Mouse (Mus musculus): ENCODE measurements around the gene St7.

St7 gene

DNA sequence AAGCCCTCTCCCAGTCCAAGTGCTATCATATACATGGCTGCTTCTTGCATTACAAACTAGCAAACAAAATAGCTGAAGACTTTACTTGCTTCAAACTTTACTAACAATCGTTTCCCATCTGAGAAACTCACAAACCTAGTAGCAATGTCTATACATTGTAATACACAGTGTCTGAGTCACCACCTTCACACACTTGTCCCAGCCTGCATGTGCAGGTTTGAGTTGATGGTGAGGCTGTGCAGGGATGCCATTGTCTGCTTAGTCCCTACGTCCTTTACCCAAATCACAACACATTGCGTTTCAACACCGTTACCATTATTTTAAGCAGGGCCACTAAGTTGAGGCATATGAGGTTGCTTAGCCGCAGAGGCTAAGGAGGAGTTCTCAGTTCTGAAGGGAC lies 26.7 kb downstream of the St7 start:
- no peak for DNase-seq (ENCODE audit: low spot score)

DNA sequence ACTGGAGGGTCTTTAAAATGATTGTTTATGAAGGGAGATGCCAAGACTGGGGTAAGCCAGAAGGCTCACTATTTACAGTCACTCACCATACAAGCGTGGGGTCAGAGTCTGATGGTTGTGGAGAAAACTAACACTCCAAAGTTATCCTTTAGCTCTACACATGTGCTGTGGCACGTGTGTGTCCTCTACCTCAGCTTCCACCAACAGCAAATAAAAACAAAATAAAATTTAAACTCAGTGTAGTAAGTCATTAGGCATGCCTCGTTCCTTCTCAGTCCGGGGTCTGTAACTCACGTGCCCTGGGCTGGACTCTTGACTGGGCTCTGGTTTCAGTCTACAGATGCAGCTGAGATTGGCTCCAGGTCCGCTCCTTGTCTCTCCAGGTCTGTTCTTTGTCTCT lies 27.3 kb downstream of the St7 start:
- DNase-seq (ENCODE audit: low spot score) = no peak

DNA sequence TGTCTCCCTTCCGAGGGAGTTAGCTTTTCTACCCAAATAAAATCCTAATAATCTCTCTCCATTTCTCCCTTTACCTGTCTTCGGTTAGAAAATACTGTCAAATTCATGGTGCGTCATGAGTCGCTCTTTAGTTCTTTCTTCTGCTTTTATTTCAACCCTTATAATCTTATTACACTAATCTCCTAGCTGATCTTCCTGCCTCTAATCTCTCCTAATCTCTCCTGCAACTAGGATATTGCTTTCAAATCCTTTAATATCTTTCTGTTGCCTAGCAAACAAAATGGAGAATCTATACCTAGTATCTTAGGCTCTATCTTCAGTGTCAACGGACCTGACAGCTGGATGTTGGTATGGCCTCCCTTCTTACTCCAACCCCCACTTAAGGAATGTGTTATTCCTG lies 29.0 kb downstream of the St7 start:
- no peak for DNase-seq (ENCODE audit: low spot score)

DNA sequence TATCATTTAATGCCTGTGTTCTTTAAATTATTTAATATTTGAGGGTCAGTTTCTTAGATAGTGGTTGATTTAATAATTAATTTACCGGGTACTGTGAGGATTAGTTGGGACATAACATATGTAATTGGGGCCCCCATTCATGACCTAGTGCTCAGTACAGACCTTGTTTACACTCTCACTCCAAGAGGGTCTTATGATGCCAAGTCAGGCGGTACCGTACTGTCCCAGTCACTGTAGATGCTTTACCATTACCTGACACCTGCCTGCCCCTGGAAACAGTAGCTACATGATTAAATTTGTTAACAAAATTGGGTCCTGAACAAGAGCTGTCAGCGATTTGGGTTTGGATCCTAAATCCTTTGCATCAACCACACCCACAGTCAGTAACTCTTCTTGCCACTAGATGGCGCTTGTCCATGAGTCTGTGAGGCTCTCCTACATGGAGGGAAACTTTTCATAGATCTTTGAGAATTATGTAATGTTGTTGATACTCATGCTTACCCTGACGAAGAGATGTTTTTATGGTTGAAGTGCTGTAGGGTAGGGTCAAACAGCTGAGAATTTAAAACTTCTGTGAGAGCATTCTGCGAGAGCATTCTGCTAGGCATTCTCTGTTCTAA lies 33.2 kb downstream of the St7 start:
- DNase-seq (ENCODE audit: low spot score) = peak; percentile 39

DNA sequence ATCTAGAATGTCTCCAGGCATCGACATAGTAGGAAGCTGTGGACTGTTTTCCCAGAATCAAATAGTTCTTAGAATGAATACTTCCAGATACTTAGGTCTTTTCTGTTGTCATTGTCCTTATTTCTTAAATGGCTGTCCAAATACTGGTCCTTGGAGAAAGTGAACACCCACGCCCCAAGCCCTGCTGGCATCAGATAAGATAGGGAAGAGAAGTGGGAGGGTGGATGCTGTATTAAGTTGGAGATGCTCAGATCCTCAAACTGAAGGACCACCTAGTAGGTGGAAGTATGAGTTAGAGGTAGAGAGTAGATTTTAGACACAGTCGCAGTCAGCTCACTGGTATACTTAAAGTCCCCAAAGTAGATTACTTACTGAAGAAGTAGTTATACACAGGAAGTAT lies 34.5 kb downstream of the St7 start:
- no peak for DNase-seq (ENCODE audit: low spot score)

DNA sequence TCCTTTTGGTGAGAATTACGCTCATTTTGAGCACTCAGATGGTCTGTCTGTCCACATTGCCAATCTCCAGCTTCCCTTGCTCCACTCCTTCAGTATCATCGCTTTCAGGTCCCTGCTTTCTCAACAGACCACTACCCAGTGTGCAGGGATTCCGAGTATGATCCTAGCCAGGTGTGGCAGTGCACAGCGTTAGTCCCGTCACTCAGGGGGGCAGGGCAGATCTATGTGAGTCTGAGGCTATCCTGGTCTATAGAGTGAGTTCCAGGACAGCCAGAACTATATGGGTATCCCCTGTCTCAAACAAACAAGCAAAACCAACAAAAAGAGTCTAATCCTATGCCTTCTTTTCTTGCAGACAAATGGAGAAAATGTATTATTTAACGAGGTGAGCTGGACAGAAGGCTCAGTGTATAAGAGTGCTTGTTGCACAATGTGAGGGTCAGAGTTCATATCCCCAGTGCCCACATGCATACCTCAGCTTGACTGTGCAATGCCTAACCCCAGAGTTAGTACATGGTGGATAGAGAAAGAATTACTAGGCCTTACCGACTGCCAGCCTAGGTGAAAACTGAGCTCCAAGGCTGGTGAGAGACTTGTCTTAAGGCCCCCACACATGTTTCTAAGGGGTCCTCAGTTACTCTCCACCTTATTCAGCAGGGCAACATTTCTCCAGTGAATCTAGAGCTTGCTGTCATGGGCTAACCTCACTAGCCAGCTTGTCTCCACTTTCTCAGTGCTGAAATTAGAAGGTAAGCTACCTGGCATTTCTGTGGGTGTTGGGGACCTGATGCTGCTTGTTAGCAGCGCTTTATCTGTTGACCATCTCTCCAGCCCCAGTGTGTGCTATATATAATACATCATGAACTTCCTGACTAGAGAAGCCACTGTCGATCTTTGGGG lies 35.4 kb downstream of the St7 start:
- no peak for DNase-seq (ENCODE audit: low spot score)

DNA sequence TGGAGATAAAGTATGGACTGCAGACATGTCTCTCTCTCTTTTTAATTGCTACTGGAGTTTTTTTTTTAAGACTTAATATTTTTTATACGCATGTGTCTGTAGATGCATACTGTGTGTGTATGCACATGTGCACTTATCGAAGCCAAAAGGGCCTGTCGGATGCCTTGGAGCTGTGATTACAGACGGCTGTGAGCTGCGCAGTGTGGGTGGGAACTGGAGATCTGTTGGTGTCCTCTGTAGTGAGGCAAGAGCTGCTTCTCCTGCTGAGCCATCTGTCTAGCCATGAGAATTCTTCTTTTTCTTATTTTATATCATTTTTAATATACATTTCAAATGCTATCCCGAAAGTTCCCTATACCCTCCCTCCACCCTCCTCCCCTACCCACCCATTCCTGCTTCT lies 37.4 kb downstream of the St7 start:
- no peak for DNase-seq (ENCODE audit: low spot score)

DNA sequence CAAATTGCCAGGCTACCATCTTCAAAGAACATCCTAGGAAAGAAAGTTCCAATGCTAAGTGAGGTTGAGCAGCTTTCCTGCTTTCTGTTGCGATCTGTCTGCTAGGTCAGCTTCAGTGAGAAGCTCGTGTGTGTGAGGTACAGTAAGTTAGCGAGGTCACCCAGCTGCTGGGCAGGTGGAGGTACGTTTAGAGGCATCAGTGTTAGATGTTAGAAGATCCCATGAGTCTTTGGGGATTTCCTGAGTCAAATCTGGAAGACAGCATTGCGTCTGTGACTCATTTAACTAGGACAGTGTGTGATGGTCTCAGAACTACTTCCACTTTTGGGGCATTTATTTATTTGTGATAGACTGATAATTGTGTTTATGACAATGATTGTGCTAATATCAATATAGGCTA lies 39.0 kb downstream of the St7 start:
- DNase-seq (ENCODE audit: low spot score) = no peak

DNA sequence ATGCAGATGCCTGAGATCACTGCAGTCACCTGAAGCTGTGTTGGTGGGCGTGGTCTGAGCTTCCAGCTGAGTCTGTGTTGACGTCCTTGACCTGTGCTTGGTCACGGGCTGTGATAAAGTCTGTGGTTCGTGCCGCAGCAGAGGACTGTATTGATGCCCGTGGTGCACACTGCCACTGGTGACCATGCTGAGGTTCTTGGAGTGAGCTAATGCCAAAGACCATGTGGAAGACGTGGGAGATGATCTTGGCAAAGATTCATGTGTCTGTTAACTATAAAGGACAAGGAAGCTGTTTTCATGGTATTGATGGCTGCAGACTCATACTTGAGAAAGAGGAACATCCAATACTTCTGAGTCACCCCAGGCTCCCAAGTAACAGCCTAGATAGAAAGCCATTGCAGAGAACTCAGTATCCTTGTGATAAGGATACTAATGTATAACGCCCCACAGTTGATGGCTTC lies 41.2 kb downstream of the St7 start:
- DNase-seq (ENCODE audit: low spot score) = no peak

DNA sequence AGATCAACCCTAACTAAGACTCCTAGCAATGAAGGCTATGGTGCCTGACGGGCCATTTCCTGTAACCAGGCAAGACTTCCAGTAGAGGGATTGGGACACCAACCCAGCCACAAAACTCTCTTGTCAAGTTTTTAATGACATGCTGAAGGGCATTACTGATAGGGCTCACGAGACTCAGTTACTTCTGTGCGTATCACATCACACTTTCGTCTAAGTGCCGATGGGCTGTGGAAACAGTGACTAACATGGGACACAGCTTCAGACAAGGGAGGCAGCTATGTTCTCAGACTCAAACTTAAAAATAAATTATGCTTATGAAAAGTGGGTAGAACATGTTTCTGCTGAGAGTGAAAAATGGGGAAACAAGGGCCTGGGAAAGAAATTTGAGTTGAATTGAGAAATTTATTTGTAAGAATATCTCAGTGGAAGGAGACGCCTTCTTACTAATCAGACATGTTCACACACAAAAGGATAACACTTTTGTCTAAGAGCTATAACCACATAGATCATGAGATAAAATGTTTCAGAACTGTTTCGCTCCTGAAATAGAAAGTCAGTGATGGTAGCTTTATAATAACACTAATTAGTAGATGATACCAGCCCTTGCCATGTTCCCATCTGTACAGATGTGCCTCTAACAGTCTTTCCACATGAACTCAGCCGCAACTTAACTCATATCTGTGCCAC lies 44.7 kb downstream of the St7 start:
- no peak for DNase-seq (ENCODE audit: low spot score)

DNA sequence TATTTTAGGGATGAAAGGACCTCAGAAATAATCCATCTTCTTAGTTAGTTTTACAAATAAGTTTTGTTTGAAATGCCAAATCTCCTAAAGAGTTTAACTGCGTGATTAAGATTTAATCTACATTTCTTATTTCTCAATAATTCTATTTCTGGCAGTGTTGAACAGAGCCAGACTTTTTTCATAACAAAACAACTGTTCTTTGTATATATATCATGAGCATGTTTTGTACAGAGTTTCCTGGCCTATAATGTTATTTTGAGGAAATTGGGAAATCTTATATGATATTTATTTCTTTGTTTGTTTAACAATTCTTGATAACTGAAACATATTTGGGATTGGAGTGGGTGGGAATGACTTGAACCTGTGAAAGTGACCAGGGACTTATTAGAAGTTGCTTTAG lies 47.4 kb downstream of the St7 start:
- no peak for DNase-seq (ENCODE audit: low spot score)

DNA sequence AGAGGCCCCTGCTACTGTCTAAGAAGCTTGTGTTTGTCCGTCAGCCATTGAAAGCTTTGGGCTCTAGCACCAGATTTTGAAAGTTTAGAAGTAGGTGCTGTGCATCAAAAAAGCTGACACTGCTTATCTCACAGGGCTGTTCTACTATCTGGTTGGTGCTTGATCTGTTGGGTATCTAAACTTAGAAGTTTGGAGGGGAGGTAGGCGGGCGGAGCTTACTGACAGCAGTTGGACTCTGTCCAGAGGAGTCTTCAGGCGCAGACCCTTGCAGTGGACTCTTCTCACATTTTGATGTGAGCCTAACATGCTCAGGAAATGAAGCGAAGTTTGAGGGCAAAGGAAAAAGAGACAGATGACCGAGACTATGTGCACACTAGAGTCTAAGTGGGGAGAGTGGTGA lies 48.9 kb downstream of the St7 start:
- no peak for DNase-seq (ENCODE audit: low spot score)

DNA sequence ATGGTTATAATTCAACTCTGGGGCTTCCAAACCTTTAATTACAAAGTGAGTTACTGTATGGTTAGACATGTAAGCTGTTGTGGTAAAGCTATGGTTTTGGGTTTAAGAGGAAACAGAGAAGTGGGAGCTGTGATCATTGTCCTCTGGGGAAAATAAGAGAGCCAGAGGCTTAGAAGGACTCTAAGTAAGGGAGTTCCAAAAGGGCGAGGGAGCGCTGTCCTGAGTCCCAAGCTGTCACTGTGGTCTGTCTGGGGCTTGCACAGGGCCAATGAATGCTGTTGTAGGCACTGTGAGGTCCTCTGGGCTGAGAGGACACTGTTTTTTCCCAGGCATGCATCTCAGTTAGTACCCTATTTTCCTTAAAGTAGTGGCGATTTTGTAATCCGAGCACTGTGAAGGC lies 49.5 kb downstream of the St7 start:
- DNase-seq (ENCODE audit: low spot score) = no peak

DNA sequence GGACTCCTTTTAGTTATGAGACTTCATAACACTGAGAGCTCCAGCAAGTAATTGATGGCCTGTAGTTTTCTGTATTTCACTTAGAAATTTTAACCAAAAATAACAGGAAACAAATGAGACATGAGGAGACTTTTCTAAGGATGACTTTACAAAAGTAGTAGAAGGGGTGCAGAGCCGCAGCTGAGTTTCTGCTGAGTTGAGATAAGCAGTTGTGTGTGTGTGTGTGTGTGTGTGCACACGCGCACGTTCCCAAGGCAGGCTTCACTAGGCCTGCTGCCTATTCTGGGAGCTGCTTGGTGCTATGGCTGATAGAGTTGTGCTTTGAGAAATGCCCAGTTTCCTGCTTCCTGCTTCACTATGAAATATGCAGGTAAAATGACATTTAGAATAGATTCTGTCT lies 50.6 kb downstream of the St7 start:
- DNase-seq (ENCODE audit: low spot score) = no peak

DNA sequence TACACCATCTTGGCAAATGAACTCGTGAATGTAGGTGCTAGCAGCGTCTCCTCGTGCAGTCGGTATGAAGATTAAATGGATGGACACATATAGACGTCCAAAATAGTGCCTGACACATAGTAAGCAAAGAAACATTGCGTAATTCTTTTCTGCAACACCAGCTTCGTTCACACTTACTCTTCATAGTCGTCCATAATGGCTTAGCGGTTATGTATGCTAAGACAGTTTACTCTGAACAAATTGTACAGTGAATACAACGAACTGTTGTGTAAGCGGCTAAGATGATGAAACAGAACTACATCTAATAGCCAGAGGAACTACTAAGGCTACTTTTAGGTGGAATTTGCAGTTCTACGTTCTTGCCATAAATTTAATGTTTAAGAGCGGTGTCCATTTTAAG lies 55.0 kb downstream of the St7 start:
- DNase-seq (ENCODE audit: low spot score) = no peak

DNA sequence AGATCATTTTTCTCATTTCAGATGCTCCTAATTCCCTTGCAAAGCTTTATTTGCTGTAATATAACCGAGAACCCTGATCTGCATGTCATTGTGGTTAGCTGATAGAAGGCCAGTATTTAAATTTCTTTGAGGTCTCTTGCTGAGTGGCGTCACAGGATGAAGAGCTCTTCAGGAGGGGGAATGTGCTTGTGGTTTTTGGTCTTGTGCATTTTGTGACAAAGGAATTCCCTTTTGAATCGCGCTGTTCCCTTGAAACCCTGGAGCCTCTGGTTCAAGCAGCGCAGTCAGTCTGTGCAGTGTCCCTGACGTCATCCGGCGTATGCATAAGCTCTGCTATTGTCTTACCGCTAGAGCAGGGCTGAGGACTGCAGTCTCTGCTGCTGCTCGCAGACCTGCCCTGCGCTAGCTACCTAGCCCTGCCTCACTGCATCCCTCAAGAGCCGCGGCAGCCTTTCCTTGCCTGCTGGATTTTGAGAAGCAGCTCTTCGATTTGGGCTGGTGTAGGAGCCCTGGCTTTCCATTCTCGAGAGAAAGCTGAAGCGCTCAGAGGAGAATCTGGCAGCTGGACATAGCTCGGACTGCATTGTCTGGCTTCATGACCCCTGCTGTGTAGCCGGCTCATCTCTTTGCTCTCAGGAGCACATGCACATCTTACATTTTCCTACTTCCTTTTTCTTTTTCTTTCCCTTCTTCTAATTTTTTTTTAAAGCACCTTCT lies 56.3 kb downstream of the St7 start:
- peak; percentile 21 for DNase-seq (ENCODE audit: low spot score)

DNA sequence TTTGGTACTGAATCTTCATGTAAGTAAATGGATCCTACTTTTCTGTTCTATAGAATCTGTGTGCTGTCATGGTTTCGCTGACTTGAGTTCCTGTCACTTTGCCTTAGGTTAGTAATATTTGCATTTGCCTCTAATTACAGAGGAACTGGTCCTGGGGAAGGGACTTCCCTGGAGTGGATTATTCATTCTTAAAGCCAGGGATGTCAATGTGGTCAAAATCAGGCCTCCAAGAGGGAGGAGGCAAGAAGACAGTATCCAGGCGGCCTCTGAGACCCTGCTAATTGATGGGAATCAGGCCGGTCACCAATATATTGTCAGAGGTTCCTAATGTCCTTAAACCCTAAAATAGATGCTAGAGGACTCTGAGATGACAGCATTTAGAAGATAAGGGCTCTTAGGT lies 56.9 kb downstream of the St7 start:
- DNase-seq (ENCODE audit: low spot score) = no peak

DNA sequence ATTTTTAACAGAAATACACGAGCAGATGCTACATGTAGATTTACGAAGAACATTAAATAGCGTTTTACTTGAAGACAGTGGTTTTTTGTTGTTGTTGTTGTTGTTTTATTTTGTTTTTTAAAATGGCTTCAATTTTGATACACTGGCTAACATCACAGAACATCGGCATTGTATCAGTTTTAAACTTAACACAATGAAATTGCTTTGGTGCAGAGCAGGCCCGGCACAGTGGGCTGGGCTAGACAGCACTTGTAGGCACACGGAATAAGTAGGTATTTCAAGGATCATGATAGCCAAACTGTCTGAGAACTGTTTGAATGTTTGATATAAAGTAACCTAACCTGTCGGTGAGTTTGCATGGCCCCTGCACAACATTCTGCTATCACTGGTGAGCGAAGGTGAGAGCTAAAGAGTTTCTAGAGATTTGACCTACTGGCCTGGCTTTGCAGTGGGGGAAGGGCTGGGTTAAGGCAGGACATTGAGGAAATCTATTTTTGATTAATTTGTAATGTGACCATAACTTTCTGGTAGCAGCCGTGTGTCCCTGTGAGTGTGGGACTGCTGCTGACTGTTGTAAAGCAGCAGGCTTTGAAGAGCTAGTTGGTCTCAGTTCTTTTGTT lies 57.4 kb downstream of the St7 start:
- no peak for DNase-seq (ENCODE audit: low spot score)

DNA sequence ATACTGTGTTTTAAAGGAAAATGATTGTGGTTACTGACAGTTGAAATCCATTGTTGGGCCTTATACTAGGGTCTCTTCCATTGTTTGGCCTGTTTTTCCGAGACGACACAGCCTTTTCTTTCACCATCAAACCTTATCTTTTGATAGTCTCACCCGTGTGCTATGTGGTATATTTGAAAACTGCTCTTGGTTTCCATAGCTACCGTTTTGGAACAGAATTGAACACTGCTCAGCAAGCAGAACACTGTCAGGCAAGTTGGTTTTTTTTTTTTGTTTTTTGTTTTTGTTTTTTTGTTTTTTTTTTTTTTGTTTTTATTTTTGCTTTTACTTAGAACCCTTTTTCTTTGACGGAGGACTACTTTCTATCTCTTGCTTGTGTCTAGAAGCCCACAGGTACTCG lies 58.2 kb downstream of the St7 start:
- no peak for DNase-seq (ENCODE audit: low spot score)

DNA sequence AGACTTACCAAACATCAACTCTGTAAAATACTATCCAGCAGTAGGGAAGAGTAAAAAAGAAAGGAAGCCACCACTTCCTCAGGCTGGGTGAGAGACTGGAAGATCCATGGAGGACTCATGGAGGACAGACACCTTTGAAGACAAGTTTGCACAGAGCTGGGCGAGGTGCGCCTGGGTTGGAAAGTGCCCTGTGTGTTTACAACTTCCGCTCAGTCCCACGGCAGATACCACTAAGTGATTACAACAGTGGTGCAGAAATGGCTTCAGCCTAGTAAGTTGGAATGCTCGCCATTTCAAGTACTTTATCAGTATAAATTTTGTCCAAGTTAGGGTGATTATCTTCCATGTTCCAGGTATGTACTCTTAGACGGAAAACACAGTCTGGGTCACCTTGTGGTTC lies 63.2 kb downstream of the St7 start:
- no peak for DNase-seq (ENCODE audit: low spot score)

DNA sequence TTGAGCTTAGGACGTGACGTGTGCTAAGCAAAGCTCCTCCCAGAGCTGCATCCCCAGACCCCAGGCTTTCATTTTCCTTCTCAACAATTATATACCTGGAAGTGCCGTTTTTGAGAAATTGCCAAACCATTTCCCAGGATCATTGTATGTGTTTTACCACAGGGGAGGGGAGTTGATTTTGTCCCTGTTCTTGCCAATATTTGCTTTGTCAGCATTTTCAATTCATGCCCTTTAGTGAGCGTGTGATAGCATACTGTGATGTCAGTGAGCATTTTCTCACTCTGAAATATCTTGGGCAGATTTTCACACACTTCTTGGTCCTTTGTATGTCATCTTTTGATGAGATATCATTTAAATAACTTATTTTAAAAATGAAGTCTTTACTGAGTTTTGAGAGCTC lies 65.8 kb downstream of the St7 start:
- DNase-seq (ENCODE audit: low spot score) = no peak

Measured in testis, postnatal 14 days (tissue).